Mouse (Mus musculus) heart, postnatal 0 days (tissue): ENCODE results near the gene Tbck. TPM values are rescaled to one million over a fixed set of nuclear protein-coding genes. Genes with fewer than 3 reads are reported as not detected.

Source experiments
- ATAC-seq: fragments of 200-750 bp; cut with Nextera tagmentation; 2 replicates; pipeline ENCODE4 v1.8.0; 2017; ENCODE audit warnings: low read depth, moderate number of reproducible peaks, moderate library complexity; ENCODE audit not compliant: insufficient read depth
- DNase-seq: peaks from one replicate; pipeline ENCODE4 v3.0.0-alpha.2; 2016; ENCODE audit warnings: low spot score
- H3K27ac ChIP-seq: fragments of 300-500 bp; sonication (generic); 2 replicates; pipeline ENCODE4 v1.5.1; 2014; ENCODE audit warnings: low read depth, mild to moderate bottlenecking
- H3K27me3 ChIP-seq: fragments of 300-500 bp; sonication (generic); 2 replicates; pipeline ENCODE4 v1.6.1; 2014; ENCODE audit warnings: low read length, mixed read lengths; ENCODE audit not compliant: control insufficient read depth, insufficient read depth
- H3K36me3 ChIP-seq: fragments of 300-500 bp; sonication (generic); replicated peaks from 2 replicates; pipeline ENCODE4 v1.6.1; 2014; ENCODE audit warnings: low read length, mixed read lengths; ENCODE audit not compliant: control insufficient read depth, insufficient read depth
- H3K4me1 ChIP-seq: fragments of 300-500 bp; sonication (generic); 2 replicates; pipeline ENCODE4 v1.6.1; 2014; ENCODE audit warnings: antibody characterized with exemption; ENCODE audit not compliant: control insufficient read depth, insufficient read depth
- H3K4me2 ChIP-seq: fragments of 300-500 bp; sonication (generic); 2 replicates; pipeline ENCODE4 v1.6.1; 2014; ENCODE audit warnings: low read depth, mild to moderate bottlenecking, low read length, moderate library complexity
- H3K4me3 ChIP-seq: fragments of 300-500 bp; sonication (generic); 2 replicates; pipeline ENCODE4 v1.5.1; 2014; ENCODE audit warnings: low read depth, low read length
- H3K9ac ChIP-seq: fragments of 300-500 bp; sonication (generic); replicated peaks from 2 replicates; pipeline ENCODE4 v1.6.1; 2014; ENCODE audit warnings: low read depth, low read length, mixed read lengths
- H3K9me3 ChIP-seq: fragments of 300-500 bp; sonication (generic); replicated peaks from 2 replicates; pipeline ENCODE4 v1.6.1; 2016; ENCODE audit warnings: low read length; ENCODE audit not compliant: control insufficient read depth
- CTCF ChIP-seq: IDR thresholded peaks from 2 replicates; pipeline ENCODE4 v1.5.1; 2016; ENCODE audit warnings: antibody characterized with exemption, control low read depth, low read depth
- EP300 ChIP-seq: IDR thresholded peaks from 2 replicates; pipeline ENCODE4 v1.6.1; 2016; ENCODE audit warnings: antibody characterized with exemption, low read depth
- WGBS: fragments of 180-500 bp; shearing (Covaris S2); extraction: QIAGEN DNeasy Blood & Tissue Kit; methylation state at CpG from one replicate; pipeline ENCODE4 v1.1.7; 2014; 5-methylcytosine and 5-hydroxymethylcytosine counted together
- polyA plus RNA-seq: library from polyadenylated mRNA; unstranded; fragments of >200 nt; fragmentation: Nextera tagmentation; extraction: Ambion mirVana; gene quantifications from 2 replicates; pipeline ENCODE4 v1.2.1, GENCODE M21; 2015
- total RNA-seq: library from RNA; depleted of rRNA; stranded (reverse); fragments of >200 nt; gene quantifications from 2 replicates; pipeline ENCODE4 v1.2.3, GENCODE M21; 2014; ENCODE audit warnings: low replicate concordance

Gene Tbck
- total and polyA plus RNA-seq, 2 experiments from 2014 or later: 9.9 to 11.9 TPM

GRCm38 (mm10) chr3:132756274-132756673, 72.3 kb downstream of the Tbck start:
- Histone ChIP-seq H3K9ac (no peak overlapping the region), H3K4me1 (no peaks in the 10 kb centered on the region), H3K27ac (no peak overlapping the region), H3K4me3 (no peak overlapping the region), H3K4me2 (no peak overlapping the region), H3K27me3 (no peaks in the 10 kb centered on the region), H3K9me3 (no peaks in the 10 kb centered on the region), H3K36me3 (peaks cover 41% of the 10 kb centered on the region)
- DNase-seq: no peak
- 49% methylated on average over 1 of the region's 1 CpGs for WGBS
- TF ChIP-seq CTCF (no peak), EP300 (no peak)
- ATAC-seq: no peak

DNA sequence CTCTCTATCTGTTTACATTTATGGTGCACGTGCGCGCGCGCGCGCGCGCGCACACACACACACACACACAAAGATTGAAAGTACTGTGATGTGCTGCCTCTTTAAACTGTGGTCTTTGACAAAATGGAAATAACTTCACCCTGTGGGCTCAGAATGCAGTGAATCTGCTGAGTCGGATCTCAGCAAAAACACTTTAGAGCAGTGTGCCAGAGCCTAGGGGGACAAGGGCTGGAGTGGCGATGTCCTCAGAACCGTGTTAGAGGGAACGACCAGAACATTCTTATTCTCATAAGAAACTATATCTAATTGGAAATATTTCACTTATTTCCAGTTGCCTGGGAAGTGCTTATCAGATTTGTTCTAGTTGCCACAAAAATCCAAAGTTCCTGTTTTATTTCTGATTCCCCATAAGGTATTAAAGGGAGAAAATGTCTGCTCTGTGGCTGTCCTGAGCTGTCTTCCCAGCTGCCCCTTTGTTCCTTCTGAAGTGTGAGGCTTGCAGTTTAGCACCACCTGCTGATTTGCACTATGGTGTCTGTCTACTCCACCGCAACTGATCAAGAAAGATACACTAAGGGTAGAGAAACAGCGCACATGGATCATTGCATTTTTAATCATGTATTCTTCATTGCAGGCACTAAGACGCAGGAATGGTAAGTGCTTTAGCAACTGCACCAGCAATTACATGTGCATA, 82.2 kb downstream of the Tbck start:
- WGBS: 88% methylated on average over 17 of the region's 17 CpGs
- Histone ChIP-seq H3K4me3 (no peak overlapping the region), H3K4me1 (no peaks in the 10 kb centered on the region), H3K36me3 (peaks cover 19% of the 10 kb centered on the region), H3K9me3 (no peaks in the 10 kb centered on the region), H3K27me3 (no peaks in the 10 kb centered on the region), H3K27ac (no peak overlapping the region), H3K4me2 (no peak overlapping the region), H3K9ac (no peak overlapping the region)
- DNase-seq (no peak), ATAC-seq (no peak)
- TF ChIP-seq CTCF (no peak), EP300 (no peak)

DNA sequence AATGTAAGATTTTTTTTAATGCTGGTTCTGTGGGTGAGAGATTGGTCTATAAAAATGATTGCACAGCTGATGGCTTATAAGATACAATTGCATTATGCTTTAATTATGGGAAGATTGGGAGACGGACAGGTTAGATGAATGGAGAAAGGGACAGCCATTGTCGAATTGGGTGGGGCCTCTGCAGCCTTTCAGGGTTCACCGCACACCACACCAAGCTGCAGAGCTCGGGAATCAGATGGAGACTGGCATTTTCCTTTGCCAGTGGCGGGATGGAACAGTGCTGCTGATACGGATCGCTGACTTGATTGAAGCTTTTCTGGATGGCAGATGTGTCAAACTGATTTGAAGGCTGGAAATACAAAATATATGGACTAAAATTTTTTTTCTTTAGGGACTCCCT, 88.1 kb downstream of the Tbck start:
- Histone ChIP-seq H3K4me1 (no peaks in the 10 kb centered on the region), H3K36me3 (peaks cover 18% of the 10 kb centered on the region; the same call in 1 of the 2 replicates), H3K27me3 (no peaks in the 10 kb centered on the region), H3K9me3 (no peaks in the 10 kb centered on the region), H3K9ac (no peak overlapping the region), H3K4me3 (no peak overlapping the region), H3K4me2 (no peak overlapping the region), H3K27ac (no peak overlapping the region)
- WGBS: 91% methylated on average over 7 of the region's 7 CpGs
- TF ChIP-seq CTCF (no peak), EP300 (no peak)
- ATAC-seq (no peak), DNase-seq (no peak)

DNA sequence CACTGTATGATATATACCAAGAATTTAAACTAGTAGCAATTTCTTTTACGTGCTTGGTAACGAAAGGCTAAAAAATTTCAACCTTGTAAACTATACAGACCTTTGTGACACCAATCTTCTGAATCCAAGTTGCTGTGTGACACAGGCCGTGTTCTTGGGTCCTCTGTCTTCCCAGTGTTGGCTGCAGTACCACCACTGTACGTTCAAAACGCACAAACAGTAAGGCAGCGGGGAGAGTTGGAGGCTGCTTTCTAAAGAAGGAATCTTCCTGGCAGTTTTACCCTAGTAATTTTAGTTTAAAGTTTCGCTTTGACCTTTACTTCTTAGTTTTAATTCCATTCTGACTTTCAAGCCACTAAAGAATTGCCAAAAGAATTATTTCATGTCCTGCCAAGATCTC, 92.7 kb downstream of the Tbck start:
- TF ChIP-seq EP300: no peak
- TF ChIP-seq CTCF: no peak
- DNase-seq (no peak), ATAC-seq (no peak)
- no peaks in the 10 kb centered on the region for H3K9me3 ChIP-seq
- no peaks in the 10 kb centered on the region for H3K27me3 ChIP-seq
- H3K4me3 ChIP-seq: no peak overlapping the region
- H3K4me2 ChIP-seq: no peak overlapping the region
- 91% methylated on average over 7 of the region's 7 CpGs for WGBS
- H3K27ac ChIP-seq: no peak overlapping the region
- no peaks in the 10 kb centered on the region for H3K4me1 ChIP-seq
- no peak overlapping the region for H3K9ac ChIP-seq
- H3K36me3 ChIP-seq: peaks cover 11% of the 10 kb centered on the region; the same call in 1 of the 2 replicates

DNA sequence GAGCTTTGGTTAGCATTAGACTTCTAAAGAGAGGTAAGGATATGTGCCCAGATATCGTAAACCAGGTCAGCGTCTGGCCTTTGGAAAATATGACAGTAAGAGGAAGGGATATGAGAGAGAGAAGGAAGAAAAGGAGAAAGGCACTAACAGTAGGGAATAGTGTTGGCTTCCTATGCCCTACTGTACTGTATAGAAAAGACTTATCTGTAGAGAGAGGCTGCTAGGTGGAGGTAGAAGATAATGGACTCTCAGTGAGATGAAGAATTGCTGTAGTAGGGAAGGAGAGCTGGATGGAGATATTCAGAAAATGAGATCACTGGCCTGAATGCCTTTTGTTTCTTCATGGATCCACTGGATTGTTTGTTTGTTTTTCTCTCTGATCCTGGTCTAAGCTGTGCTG, 97.2 kb downstream of the Tbck start:
- ATAC-seq (no peak), DNase-seq (no peak)
- no peaks in the 10 kb centered on the region for H3K9me3 ChIP-seq
- no peaks in the 10 kb centered on the region for H3K4me1 ChIP-seq
- no peak overlapping the region for H3K9ac ChIP-seq
- TF ChIP-seq EP300 (no peak), CTCF (no peak)
- peaks cover 3% of the 10 kb centered on the region; the same call in 1 of the 2 replicates for H3K36me3 ChIP-seq
- no peak overlapping the region for H3K4me2 ChIP-seq
- WGBS: 90% methylated on average over 2 of the region's 2 CpGs
- H3K4me3 ChIP-seq: no peak overlapping the region
- H3K27me3 ChIP-seq: no peaks in the 10 kb centered on the region
- no peak overlapping the region for H3K27ac ChIP-seq

GRCm38 (mm10) chr3:132783087-132783486, 99.1 kb downstream of the Tbck start:
- no peak overlapping the region for H3K4me2 ChIP-seq
- TF ChIP-seq CTCF (no peak), EP300 (no peak)
- 94% methylated on average over 1 of the region's 1 CpGs for WGBS
- H3K27me3 ChIP-seq: no peaks in the 10 kb centered on the region
- H3K9me3 ChIP-seq: no peaks in the 10 kb centered on the region
- DNase-seq (no peak), ATAC-seq (no peak)
- H3K9ac ChIP-seq: no peak overlapping the region
- no peak overlapping the region for H3K27ac ChIP-seq
- no peak overlapping the region for H3K4me3 ChIP-seq
- 0 out of 2 replicates have a peak, but pooled peaks cover 3% of the 10 kb centered on the region for H3K36me3 ChIP-seq
- H3K4me1 ChIP-seq: no peaks in the 10 kb centered on the region
